Mouse (Mus musculus): Measurements from ENCODE around the gene Ccdc3. TPM values are rescaled to one million over a fixed set of nuclear protein-coding genes. Genes with fewer than 3 reads are reported as not detected.

Ccdc3 gene
- polyA plus RNA-seq, 1 experiment, result 1.1 TPM

DNA sequence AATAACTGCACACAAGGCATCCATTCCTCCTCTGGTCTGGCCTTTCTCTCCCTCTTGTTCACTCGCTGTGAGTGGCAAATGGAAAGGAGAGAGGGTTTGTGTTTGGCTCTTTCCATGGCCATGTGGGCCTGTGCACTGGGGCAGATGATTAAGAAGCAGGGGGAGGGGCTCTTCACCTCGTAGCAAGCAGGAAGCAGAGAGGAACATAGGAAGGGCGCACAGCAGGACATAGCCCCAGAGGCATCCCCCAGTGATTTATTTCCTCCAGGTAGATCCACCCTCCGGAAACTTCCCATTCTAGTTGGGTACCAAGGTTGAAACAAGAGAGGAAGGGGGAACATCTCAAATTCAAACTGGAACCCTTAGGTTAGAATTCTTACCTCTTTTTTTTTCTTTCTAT is 2.4 kb downstream of the Ccdc3 start:
- Histone ChIP-seq H3K4me1 (ENCODE audit: control insufficient read depth, insufficient read depth, low read length) (no peaks in the 10 kb centered on the region), H3K27ac (ENCODE audit: control insufficient read depth, insufficient read depth, low read depth, low read length, poor library complexity) (no peak overlapping the region), H3K4me3 (replicated peaks; ENCODE audit: control insufficient read depth, low read depth, low read length) (no peak overlapping the region)
- 44% methylated on average over 4 of the region's 4 CpGs for WGBS
- no peak for TF ChIP-seq POLR2A (IDR thresholded peaks at IDR 0.05; ENCODE audit: borderline replicate concordance, control insufficient read depth, low read depth, low read length)
- no peak for TF ChIP-seq CTCF (IDR thresholded peaks at IDR 0.05; ENCODE audit: control insufficient read depth, insufficient read depth, low read length)

DNA sequence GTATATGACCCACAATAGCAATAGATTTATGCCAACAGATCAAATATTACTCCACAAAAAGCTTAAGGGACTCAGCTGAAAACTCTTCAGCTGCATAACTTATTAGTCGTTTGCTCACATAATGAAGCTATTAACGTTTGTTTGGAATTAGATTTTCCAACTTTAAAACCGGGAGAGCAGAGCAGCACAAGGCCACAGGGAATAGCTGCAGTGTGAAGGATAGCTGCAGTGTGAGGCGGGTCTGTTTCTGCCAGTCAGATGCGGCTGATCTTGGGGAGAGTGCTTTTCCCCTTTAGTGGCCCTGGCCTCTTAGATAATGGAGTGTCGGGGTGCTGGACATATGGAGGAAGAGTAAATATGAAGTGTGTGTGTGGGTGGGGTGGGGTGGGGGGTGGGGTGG is 6.9 kb downstream of the Ccdc3 start:
- 68% methylated on average over 6 of the region's 6 CpGs for WGBS
- TF ChIP-seq POLR2A (IDR thresholded peaks at IDR 0.05; ENCODE audit: borderline replicate concordance, control insufficient read depth, low read depth, low read length) (no peak), CTCF (IDR thresholded peaks at IDR 0.05; ENCODE audit: control insufficient read depth, insufficient read depth, low read length) (no peak)

DNA sequence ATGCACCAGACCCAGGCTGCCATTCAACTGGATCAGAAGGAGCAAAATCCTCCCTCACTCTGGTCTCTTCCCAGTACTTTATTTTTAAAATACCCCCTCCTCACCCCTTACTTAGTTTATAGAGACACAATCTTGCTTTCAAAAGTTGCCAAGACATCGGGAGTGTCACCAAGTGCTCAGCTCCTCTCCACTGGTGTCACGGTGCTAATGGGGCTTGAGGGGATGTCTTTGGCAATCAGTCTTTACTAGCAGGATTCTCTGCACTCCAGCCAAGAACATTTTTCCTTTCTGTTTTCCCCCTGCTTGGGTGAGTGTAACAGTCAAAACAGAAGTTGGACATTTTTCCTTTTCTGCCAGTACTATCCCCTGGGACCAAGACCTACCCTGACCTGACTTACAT is 10.3 kb downstream of the Ccdc3 start:
- no peaks in the 10 kb centered on the region; the same call in 1 of the 2 replicates for H3K4me1 ChIP-seq (ENCODE audit: control insufficient read depth, insufficient read depth, low read length)
- 75% methylated on average over 2 of the region's 2 CpGs for WGBS
- H3K4me3 ChIP-seq (replicated peaks; ENCODE audit: control insufficient read depth, low read depth, low read length), result no peak overlapping the region
- no peak overlapping the region for H3K27ac ChIP-seq (ENCODE audit: control insufficient read depth, insufficient read depth, low read depth, low read length, poor library complexity)
- TF ChIP-seq POLR2A (IDR thresholded peaks at IDR 0.05; ENCODE audit: borderline replicate concordance, control insufficient read depth, low read depth, low read length) (no peak), CTCF (IDR thresholded peaks at IDR 0.05; ENCODE audit: control insufficient read depth, insufficient read depth, low read length) (no peak)

More for the DNA sequence above, 6.9 kb downstream of the Ccdc3 start:
- Histone ChIP-seq H3K4me3 (replicated peaks; ENCODE audit: control insufficient read depth, low read depth, low read length) (no peak overlapping the region), H3K27ac (ENCODE audit: control insufficient read depth, insufficient read depth, low read depth, low read length, poor library complexity) (no peak overlapping the region), H3K4me1 (ENCODE audit: control insufficient read depth, insufficient read depth, low read length) (no peaks in the 10 kb centered on the region; the same call in 1 of the 2 replicates)

DNA sequence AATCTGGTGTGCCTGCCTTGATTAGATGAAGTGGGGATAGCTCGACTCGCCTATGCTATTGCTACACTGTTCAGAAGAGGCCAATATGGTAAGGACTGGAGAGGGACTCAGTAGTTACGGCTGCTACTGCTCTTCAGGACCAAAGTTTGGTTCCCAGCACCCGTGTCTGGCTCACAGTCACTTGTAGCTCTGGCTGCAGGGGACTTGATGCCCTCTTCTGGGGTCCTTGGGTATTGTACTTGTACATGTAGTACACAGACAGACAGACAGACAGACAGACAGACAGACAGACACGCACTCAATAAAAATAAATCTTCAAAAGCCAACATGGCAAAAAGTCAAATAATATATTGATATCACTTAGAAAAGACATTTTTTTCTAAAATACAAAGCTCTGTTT is 17.1 kb downstream of the Ccdc3 start:
- TF ChIP-seq CTCF (IDR thresholded peaks at IDR 0.05; ENCODE audit: control insufficient read depth, insufficient read depth, low read length), result no peak
- no peak for TF ChIP-seq POLR2A (IDR thresholded peaks at IDR 0.05; ENCODE audit: borderline replicate concordance, control insufficient read depth, low read depth, low read length)
- Histone ChIP-seq H3K4me1 (ENCODE audit: control insufficient read depth, insufficient read depth, low read length) (no peaks in the 10 kb centered on the region; the same call in 1 of the 2 replicates), H3K4me3 (replicated peaks; ENCODE audit: control insufficient read depth, low read depth, low read length) (no peak overlapping the region), H3K27ac (ENCODE audit: control insufficient read depth, insufficient read depth, low read depth, low read length, poor library complexity) (no peak overlapping the region)
- 79% methylated on average over 5 of the region's 5 CpGs for WGBS

DNA sequence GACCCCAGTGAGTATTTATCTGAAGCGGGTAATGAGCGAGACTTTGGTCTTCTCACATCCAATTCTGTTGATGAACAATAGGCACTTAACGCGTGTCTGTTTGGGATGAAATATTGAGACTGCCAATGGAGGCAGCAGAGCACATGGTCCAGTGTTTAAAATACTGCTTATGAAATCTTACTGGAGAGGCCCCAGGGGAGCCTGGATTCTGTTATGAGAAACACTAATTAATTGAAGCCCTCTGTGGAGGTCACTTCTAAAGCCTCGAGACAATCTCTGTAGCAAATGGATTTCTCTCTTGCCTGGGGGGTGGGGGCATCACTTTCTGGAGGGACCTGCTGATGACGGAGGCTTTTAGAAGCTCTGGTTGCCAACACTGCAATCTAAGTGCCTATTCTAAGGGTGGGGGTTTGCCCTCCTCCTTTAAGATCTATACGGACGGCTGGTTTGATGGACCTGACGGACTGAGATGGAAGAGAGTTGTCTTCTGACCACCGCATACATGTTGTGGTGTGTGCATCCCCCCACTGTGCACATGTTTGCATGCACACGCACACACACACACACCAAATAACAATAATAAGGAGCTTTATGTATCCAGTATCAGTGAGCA is 22.8 kb downstream of the Ccdc3 start:
- TF ChIP-seq POLR2A (IDR thresholded peaks at IDR 0.05; ENCODE audit: borderline replicate concordance, control insufficient read depth, low read depth, low read length) (no peak), CTCF (IDR thresholded peaks at IDR 0.05; ENCODE audit: control insufficient read depth, insufficient read depth, low read length) (no peak)
- WGBS, result 88% methylated on average over 11 of the region's 11 CpGs
- Histone ChIP-seq H3K27ac (ENCODE audit: control insufficient read depth, insufficient read depth, low read depth, low read length, poor library complexity) (no peak overlapping the region), H3K4me3 (replicated peaks; ENCODE audit: control insufficient read depth, low read depth, low read length) (no peak overlapping the region), H3K4me1 (ENCODE audit: control insufficient read depth, insufficient read depth, low read length) (no peaks in the 10 kb centered on the region; the same call in 1 of the 2 replicates)

DNA sequence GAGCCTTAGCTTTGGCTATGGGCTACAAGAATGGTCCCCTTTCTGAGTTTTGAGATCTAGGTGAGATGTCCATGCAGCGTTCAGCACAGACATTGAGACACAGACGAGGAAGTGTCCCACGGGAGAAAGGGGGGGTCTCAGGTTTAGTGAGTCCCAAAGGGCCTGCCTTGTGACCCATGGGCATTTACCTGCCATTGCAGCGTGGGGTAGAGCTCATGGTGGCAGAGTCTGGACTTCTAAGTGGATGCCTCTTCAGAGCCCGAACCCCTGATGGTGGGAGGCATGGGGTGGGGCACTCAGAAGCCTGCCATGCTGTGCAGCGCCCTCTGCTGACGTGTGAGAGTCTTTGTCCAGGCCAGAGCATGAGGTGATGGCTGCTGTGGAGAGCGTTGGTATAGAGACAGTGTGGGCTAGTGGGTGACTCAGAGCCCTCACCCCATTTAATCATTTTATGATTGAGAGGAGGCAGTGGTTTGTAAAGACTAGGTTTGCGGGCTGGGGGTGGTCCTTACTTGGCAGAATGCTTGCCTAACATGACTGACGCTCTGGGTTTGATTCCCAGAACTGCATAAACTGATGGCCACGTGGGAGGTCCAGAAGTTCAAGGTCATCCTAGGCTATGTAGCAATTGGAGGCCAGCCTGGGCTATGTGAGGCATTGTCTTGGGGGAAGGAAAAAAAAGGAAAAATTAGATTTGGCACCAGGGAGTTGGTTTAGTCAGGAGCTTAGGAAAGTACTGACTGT is 23.6 kb downstream of the Ccdc3 start:
- WGBS, result 73% methylated on average over 11 of the region's 11 CpGs
- H3K4me3 ChIP-seq (replicated peaks; ENCODE audit: control insufficient read depth, low read depth, low read length), result no peak overlapping the region
- no peak overlapping the region for H3K27ac ChIP-seq (ENCODE audit: control insufficient read depth, insufficient read depth, low read depth, low read length, poor library complexity)
- TF ChIP-seq POLR2A (IDR thresholded peaks at IDR 0.05; ENCODE audit: borderline replicate concordance, control insufficient read depth, low read depth, low read length) (no peak), CTCF (IDR thresholded peaks at IDR 0.05; ENCODE audit: control insufficient read depth, insufficient read depth, low read length) (peak; percentile 37; the same call in 1 of the 2 replicates)
- no peaks in the 10 kb centered on the region; the same call in 1 of the 2 replicates for H3K4me1 ChIP-seq (ENCODE audit: control insufficient read depth, insufficient read depth, low read length)

DNA sequence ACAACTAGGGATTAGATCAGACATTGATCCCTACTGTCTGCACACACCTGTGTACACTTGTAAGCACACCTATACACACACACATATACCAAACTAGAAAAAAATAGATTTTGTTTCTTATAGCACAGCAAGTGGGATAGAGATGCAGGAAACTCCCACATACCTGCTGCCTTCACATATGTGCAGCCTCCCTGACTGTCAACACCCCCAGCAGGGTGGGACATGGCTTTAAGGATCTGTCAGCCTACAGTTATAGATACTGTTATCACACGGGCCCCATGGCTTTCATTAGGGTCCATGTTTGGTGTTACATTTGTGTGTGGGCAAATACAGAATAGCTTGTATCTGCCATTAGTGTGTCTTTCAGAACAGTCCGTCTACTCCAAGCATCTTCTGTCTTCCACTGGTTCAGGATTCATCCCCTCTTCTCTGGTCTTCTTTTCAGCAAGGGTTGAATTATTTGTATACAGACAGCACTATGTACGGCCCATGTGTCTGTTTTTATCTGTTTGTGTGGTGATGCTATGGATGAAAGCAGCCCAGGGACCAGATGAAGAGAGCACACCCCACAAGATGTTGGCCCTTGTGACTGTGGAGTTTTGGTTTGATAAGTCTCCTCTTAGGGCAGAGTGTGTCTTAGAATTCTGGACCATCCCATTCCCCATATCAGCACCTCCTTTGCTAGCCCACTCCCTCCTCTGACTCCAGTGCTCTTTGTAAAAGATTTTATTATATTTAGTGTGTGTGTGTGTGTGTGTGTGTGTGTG is 24.5 kb downstream of the Ccdc3 start:
- Histone ChIP-seq H3K27ac (ENCODE audit: control insufficient read depth, insufficient read depth, low read depth, low read length, poor library complexity) (no peak overlapping the region), H3K4me1 (ENCODE audit: control insufficient read depth, insufficient read depth, low read length) (no peaks in the 10 kb centered on the region; the same call in 1 of the 2 replicates), H3K4me3 (replicated peaks; ENCODE audit: control insufficient read depth, low read depth, low read length) (no peak overlapping the region)
- TF ChIP-seq POLR2A (IDR thresholded peaks at IDR 0.05; ENCODE audit: borderline replicate concordance, control insufficient read depth, low read depth, low read length), result no peak
- no peak for TF ChIP-seq CTCF (IDR thresholded peaks at IDR 0.05; ENCODE audit: control insufficient read depth, insufficient read depth, low read length)
- WGBS, result 69% methylated on average over 3 of the region's 3 CpGs

DNA sequence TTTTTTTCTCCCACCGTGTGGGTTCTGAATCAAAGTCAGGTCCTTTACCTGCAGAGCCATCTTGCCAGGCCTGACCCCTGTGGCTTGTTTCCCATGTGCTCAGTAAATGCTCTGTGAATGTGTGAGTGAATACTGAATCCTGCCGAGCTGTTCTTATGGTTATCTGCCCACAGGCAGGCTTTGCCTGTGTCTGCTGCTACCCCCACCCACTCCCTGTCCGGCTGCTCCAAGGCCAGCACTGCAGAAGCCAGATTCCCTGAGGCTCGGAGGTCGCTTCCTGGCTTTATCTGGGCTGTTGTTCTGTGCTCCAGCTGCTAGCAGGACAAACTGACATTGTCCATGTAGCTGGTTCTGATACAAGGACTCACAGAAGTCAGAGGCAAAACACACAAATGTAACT is 25.2 kb downstream of the Ccdc3 start:
- TF ChIP-seq POLR2A (IDR thresholded peaks at IDR 0.05; ENCODE audit: borderline replicate concordance, control insufficient read depth, low read depth, low read length) (no peak), CTCF (IDR thresholded peaks at IDR 0.05; ENCODE audit: control insufficient read depth, insufficient read depth, low read length) (no peak)
- no peak overlapping the region for H3K27ac ChIP-seq (ENCODE audit: control insufficient read depth, insufficient read depth, low read depth, low read length, poor library complexity)
- no peaks in the 10 kb centered on the region; the same call in 1 of the 2 replicates for H3K4me1 ChIP-seq (ENCODE audit: control insufficient read depth, insufficient read depth, low read length)
- WGBS, result 60% methylated on average over 5 of the region's 5 CpGs
- H3K4me3 ChIP-seq (replicated peaks; ENCODE audit: control insufficient read depth, low read depth, low read length), result no peak overlapping the region

Measured in bone marrow, adult 2 months (tissue).